Mouse (Mus musculus) ES-E14 (cell line): Measurements from ENCODE around the gene Sorcs3.

ENCODE experiments used
- CHD2 ChIP-seq: IDR thresholded peaks from 2 replicates; pipeline ENCODE4 v1.6.1; 2014; ENCODE audit warnings: mild to moderate bottlenecking, low read depth, low read length, inconsistent platforms
- HCFC1 ChIP-seq: IDR thresholded peaks from 2 replicates; pipeline ENCODE4 v1.6.1; 2012; ENCODE audit warnings: low read length, inconsistent platforms, borderline replicate concordance; ENCODE audit not compliant: insufficient read depth
- MAFK ChIP-seq: IDR thresholded peaks from 2 replicates; pipeline ENCODE4 v1.6.1; 2014; ENCODE audit warnings: mild to moderate bottlenecking, low read depth, low read length, inconsistent platforms; ENCODE audit not compliant: insufficient read depth
- ZC3H11A ChIP-seq: IDR thresholded peaks from 2 replicates; pipeline ENCODE4 v1.6.1; 2012; ENCODE audit warnings: low read depth, mild to moderate bottlenecking, inconsistent platforms, low read length, borderline replicate concordance
- ZNF384 ChIP-seq: IDR thresholded peaks from 2 replicates; pipeline ENCODE4 v1.6.1; 2012; ENCODE audit warnings: low read depth, low read length, inconsistent platforms

- TF ChIP-seq ZNF384 (no peak), CHD2 (no peak), HCFC1 (no peak), MAFK (no peak), ZC3H11A (no peak)
Observed at GRCm38 (mm10) chr19:48839418-48839817, 633.6 kb downstream of the Sorcs3 start.
